Mouse (Mus musculus) liver, embryonic 14.5 days (tissue): Measurements from ENCODE around the gene Ppp2r5b. TPM values are rescaled to one million over a fixed set of nuclear protein-coding genes. Genes with fewer than 3 reads are reported as not detected.

Experiments
- ATAC-seq: fragments of 200-750 bp; cut with Nextera tagmentation; 2 replicates; pipeline ENCODE4 v1.8.0; 2017; ENCODE audit warnings: moderate number of reproducible peaks, mild to moderate bottlenecking, moderate library complexity; ENCODE audit not compliant: insufficient read depth
- DNase-seq, 3 experiments: peaks; one replicate each; pipeline ENCODE4 v3.0.0-alpha.2; 2012 to 2013; ENCODE audit warnings: low read depth in 3 of 3, low spot score in 3 of 3
- H3K27ac ChIP-seq: fragments of 300-500 bp; sonication (generic); 2 replicates; pipeline ENCODE4 v1.5.1; 2014; ENCODE audit warnings: moderate library complexity, mild to moderate bottlenecking, control low read depth, inconsistent platforms
- H3K27me3 ChIP-seq: fragments of 300-500 bp; sonication (generic); 2 replicates; pipeline ENCODE4 v1.6.1; 2014; ENCODE audit warnings: mild to moderate bottlenecking, low read length, moderate library complexity; ENCODE audit not compliant: control insufficient read depth, insufficient read depth
- H3K36me3 ChIP-seq: fragments of 300-500 bp; sonication (generic); replicated peaks from 2 replicates; pipeline ENCODE4 v1.6.1; 2014; ENCODE audit warnings: low read depth; ENCODE audit not compliant: control insufficient read depth, insufficient read depth
- H3K4me1 ChIP-seq, 2 experiments: fragments of 200-500 bp in 1 of 2; fragments of 300-500 bp in 1 of 2; sonication (generic) in 1 of 2; replicated peaks; 2 replicates each; pipeline ENCODE4 v1.6.1; 2012 to 2014; ENCODE audit warnings: antibody characterized with exemption in 1 of 2, inconsistent platforms in 1 of 2, low read length in 1 of 2; ENCODE audit not compliant: control insufficient read depth in 2 of 2, insufficient read depth in 2 of 2
- H3K4me2 ChIP-seq: fragments of 300-500 bp; sonication (generic); 2 replicates; pipeline ENCODE4 v1.6.1; 2014; ENCODE audit warnings: low read depth, mild to moderate bottlenecking, control low read depth, moderate library complexity
- H3K4me3 ChIP-seq, 2 experiments: fragments of 200-500 bp in 1 of 2; fragments of 300-500 bp in 1 of 2; sonication (generic) in 1 of 2; 2 replicates each; pipeline ENCODE4 v1.5.1; 2012 to 2014; ENCODE audit warnings: low read depth in 2 of 2, low read length in 2 of 2, mild to moderate bottlenecking in 2 of 2, control low read depth in 1 of 2, inconsistent platforms in 1 of 2, moderate library complexity in 1 of 2; ENCODE audit not compliant: insufficient read depth in 1 of 2
- H3K9ac ChIP-seq: fragments of 300-500 bp; sonication (generic); replicated peaks from 2 replicates; pipeline ENCODE4 v1.6.1; 2014; ENCODE audit warnings: mild to moderate bottlenecking, control low read depth, moderate library complexity
- H3K9me3 ChIP-seq: fragments of 300-500 bp; sonication (generic); 2 replicates; pipeline ENCODE4 v1.6.1; 2016; ENCODE audit warnings: low read length, mixed read lengths; ENCODE audit not compliant: control insufficient read depth
- CTCF ChIP-seq: IDR thresholded peaks from 2 replicates; pipeline ENCODE4 v1.5.1; 2016; ENCODE audit warnings: antibody characterized with exemption, low read depth, control low read depth
- EP300 ChIP-seq: IDR thresholded peaks from 2 replicates; pipeline ENCODE4 v1.6.1; 2016; ENCODE audit warnings: antibody characterized with exemption, low read depth
- WGBS: fragments of 180-500 bp; shearing (Covaris S2); extraction: QIAGEN DNeasy Blood & Tissue Kit; methylation state at CpG from one replicate; pipeline ENCODE4 v1.1.7; 2014; ENCODE audit not compliant: insufficient replicate concordance; 5-methylcytosine and 5-hydroxymethylcytosine counted together
- polyA plus RNA-seq, 2 experiments: library from polyadenylated mRNA; depleted of rRNA in 1 of 2; stranded (reverse) in 1 of 2; unstranded in 1 of 2; fragments of >200 nt; fragmentation: Nextera tagmentation in 1 of 2; extraction: Ambion mirVana in 1 of 2; gene quantifications; 2 replicates each; pipeline versions ENCODE4 v1.2.1 to v1.2.3; 2012 to 2014

The Ppp2r5b gene
- polyA plus RNA-seq, 2 experiments = 2.5 to 3.2 TPM

GRCm38 (mm10) chr19:6277661-6278438 is 42.2 kb upstream of the Ppp2r5b start:
- ATAC-seq = peak; percentile 19
- Histone ChIP-seq H3K36me3 (peaks cover 35% of the 10 kb centered on the region), H3K9ac (peak overlapping the region; percentile 80), H3K4me2 (peak overlapping the region; percentile 97), H3K27me3 (no peaks in the 10 kb centered on the region), H3K4me1 (peaks cover 49 to 59% of the 10 kb centered on the region in 2 experiments), H3K4me3 (peak overlapping the region; percentile 69 to 77), H3K27ac (peak overlapping the region; percentile 64), H3K9me3 (no peaks in the 10 kb centered on the region)
- peak in 1 of 3 experiments; percentile 70 for DNase-seq
- no peak for TF ChIP-seq EP300
- TF ChIP-seq CTCF = no peak
- 9% methylated on average over 10 of the region's 10 CpGs for WGBS

DNA sequence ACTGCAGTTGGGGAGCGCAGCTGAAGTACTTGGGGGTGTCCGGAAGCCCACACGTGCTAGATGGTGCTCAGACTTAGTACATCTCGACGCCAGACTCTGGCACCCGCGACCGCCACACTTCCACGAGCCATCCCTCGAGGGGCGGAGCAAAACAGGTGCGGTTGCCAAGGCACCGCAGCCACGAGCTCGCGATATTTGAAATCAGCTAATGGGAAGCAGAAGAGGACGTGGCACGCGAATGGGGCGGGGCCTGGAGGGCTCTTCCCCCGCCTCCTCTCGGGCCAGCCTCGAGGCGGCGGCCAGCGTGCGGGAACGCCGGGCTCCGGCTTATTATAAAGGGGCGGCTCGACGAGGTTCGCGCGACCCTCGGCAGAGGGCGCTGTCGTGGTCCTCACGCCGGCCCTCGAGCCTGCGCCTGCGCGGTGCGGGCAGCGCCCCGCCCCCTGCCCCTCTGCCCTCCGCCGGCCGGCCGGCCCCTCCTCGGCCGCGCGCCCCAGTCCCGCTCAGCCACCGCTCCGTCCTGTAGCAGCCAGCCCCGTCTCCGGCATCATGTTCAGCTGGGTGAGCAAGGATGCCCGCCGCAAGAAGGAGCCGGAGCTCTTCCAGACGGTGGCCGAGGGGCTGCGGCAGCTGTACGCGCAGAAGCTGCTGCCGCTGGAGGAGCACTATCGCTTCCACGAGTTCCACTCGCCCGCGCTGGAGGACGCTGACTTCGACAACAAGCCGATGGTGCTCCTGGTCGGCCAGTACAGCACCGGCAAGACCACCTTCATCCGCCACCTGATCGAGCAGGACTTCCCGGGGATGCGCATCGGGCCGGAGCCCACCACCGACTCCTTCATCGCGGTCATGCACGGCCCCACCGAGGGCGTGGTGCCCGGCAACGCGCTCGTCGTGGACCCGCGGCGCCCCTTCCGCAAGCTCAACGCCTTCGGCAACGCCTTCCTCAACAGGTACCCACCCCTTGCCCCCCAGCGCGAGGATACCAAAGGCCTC is 41.1 kb upstream of the Ppp2r5b start, which contains the start of gene Ehd1:
Ehd1 (plus strand) TSS at position 300 of the 996 bp plus-strand sequence.
- H3K9me3 ChIP-seq = no peaks in the 10 kb centered on the region
- H3K27me3 ChIP-seq = no peaks in the 10 kb centered on the region
- peak within 1 kb of the TSS; percentile 66 for H3K27ac ChIP-seq
- peak within 1 kb of the TSS; percentile 73 to 77 for H3K4me3 ChIP-seq
- peak within 1 kb of the TSS; percentile 97 for H3K4me2 ChIP-seq
- WGBS = under 1% methylated on average over 103 of the region's 106 CpGs
- DNase-seq (peak; percentile 95 to 97 (median 96)), ATAC-seq (peak; percentile 92)
- peaks cover 24% of the 10 kb centered on the region for H3K36me3 ChIP-seq
- TF ChIP-seq EP300 = peak; percentile 53; the same call in 1 of the 2 replicates
- TF ChIP-seq CTCF = peak; percentile 60
- peaks cover 39 to 50% of the 10 kb centered on the region in 2 experiments for H3K4me1 ChIP-seq
- peak within 1 kb of the TSS; percentile 80 for H3K9ac ChIP-seq

DNA sequence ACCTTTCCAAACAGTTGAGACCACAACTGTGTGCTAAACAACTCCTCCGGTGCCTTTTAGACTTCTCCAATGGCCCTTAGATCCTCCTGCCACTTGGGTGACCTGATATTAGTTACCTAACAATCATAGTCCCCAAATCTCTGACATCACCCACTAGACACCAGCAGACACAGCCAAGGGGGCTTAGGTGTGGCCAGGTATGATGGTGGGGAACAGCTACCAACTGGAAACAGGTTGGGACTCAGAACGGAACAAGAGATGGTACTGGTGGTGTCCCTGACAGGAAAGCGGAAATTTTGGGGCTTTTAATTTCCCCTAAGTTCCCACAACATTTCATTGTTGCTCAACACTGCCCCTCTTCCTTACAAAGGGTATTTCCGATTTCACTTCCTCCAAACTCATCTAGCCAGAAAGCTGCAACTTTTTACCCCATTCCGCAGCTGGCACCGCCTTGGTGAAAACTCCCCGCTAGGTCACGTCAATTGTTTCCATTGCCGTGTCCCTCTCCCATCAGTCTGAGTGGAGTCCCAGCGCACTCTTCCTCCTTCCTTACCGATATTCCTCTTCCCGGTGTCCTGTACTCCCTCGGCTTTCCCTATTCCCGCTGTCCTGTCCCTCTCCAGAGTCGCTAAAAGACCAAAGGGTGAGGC is 40.2 kb upstream of the Ppp2r5b start:
- peaks cover 33 to 42% of the 10 kb centered on the region in 2 experiments for H3K4me1 ChIP-seq
- DNase-seq (no peak), ATAC-seq (peak; percentile 1; the same call in 1 of the 2 replicates)
- H3K9ac ChIP-seq = peak overlapping the region; percentile 79
- H3K4me3 ChIP-seq = peak overlapping the region; percentile 73 to 77
- WGBS = 6% methylated on average over 15 of the region's 15 CpGs
- peak overlapping the region; percentile 66 for H3K27ac ChIP-seq
- TF ChIP-seq CTCF = no peak
- TF ChIP-seq EP300 = no peak
- peak overlapping the region; percentile 97 for H3K4me2 ChIP-seq
- H3K27me3 ChIP-seq = no peaks in the 10 kb centered on the region
- no peaks in the 10 kb centered on the region for H3K9me3 ChIP-seq
- peaks cover 15% of the 10 kb centered on the region for H3K36me3 ChIP-seq

GRCm38 (mm10) chr19:6273998-6274608 is 38.4 kb upstream of the Ppp2r5b start:
- Histone ChIP-seq H3K27me3 (no peaks in the 10 kb centered on the region), H3K4me1 (peaks cover 17 to 25% of the 10 kb centered on the region in 2 experiments), H3K9me3 (no peaks in the 10 kb centered on the region), H3K4me3 (no peak overlapping the region), H3K27ac (no peak overlapping the region), H3K9ac (no peak overlapping the region), H3K36me3 (peaks cover 2% of the 10 kb centered on the region), H3K4me2 (no peak overlapping the region)
- 79% methylated on average over 13 of the region's 13 CpGs for WGBS
- ATAC-seq = no peak
- TF ChIP-seq EP300 = no peak
- TF ChIP-seq CTCF = no peak
- DNase-seq = no peak
